In the genomic region with DNA sequence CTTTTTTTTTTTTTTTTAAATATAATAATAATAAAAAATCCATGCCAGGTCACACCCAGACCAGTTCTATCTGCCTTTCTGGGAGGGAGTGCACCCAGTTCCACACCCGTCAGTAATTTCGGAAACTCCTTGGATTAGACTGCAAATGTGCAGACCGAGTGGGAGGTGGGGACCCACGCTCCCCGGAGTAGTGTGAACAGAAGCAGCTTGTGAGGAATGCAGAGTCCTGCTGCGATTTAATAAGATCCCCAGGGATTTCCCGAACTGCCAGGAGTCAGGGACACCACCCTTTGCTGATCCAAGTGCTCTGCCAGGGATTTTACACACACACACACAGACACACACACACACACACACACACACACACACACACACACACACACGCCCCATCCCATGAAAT, we compare ENCODE assay signal across 11 mouse cellular contexts. TPM values are rescaled to one million over a fixed set of nuclear protein-coding genes. Genes with fewer than 3 reads are reported as not detected.
DNase-seq lines count a peak whose midpoint lies in the region; ATAC-seq and TF ChIP-seq lines count a peak whose summit lies in the region.
"Had no signal": no experiment of that assay in that cellular context is flagged by ENCODE, and none has a peak within 500 bp of the region (broad histone marks: within the 10 kb centered on the region; RNA-seq: fewer than 3 reads in every experiment).

No protein-coding gene starts in this region.

- TF ChIP-seq POLR2A in small intestine, adult 2 months (IDR thresholded peaks at IDR 0.05; ENCODE audit: low read depth, low read length), result no peak

- ATAC-seq in lung, embryonic 16.5 days (ENCODE audit: low read depth), result no peak
- ATAC-seq in forebrain, embryonic 13.5 days, result peak; percentile 11; the same call in 1 of the 2 replicates
- ATAC-seq in kidney, embryonic 16.5 days (ENCODE audit: low FRiP score, low TSS enrichment), result no peak
- ATAC-seq in erythroid progenitor cell, adult 5-6 weeks (replicated peaks; ENCODE audit: low FRiP score, poor library complexity, severe bottlenecking), result no peak

- DNase-seq in frontal cortex, postnatal 36 days (ENCODE audit: low spot score in 2 of 2), result peak; percentile 55 to 79
- no peak for DNase-seq in frontal cortex, postnatal 14 days (ENCODE audit: low spot score in 2 of 2)
- DNase-seq in lung, postnatal 25 days (ENCODE audit: low spot score), result no peak

- H3K36me3 ChIP-seq in lung, embryonic 16.5 days (ENCODE audit: control insufficient read depth, insufficient read depth, low read length), result no peaks in the 10 kb centered on the region
- H3K36me3 ChIP-seq in forebrain, embryonic 13.5 days (ENCODE audit: poor library complexity, severe bottlenecking), result no peaks in the 10 kb centered on the region
- H3K36me3 ChIP-seq in small intestine, adult 2 months (ENCODE audit: control insufficient read depth, insufficient read depth, low read length), result no peaks in the 10 kb centered on the region
- H3K36me3 ChIP-seq in kidney, embryonic 16.5 days (ENCODE audit: insufficient read depth, low read length), result no peaks in the 10 kb centered on the region
- H3K36me3 ChIP-seq: embryonic facial prominence, embryonic 12.5 days had no signal

- H3K4me2 ChIP-seq in lung, embryonic 16.5 days (ENCODE audit: low read depth, low read length), result no peak overlapping the region
- no peak overlapping the region; the same call in 1 of the 2 replicates for H3K4me2 ChIP-seq in forebrain, embryonic 13.5 days
- no peak overlapping the region for H3K4me2 ChIP-seq in kidney, embryonic 16.5 days (replicated peaks; ENCODE audit: low read depth, low read length)

- H3K9me3 ChIP-seq in lung, embryonic 16.5 days (ENCODE audit: control insufficient read depth, low read length), result no peaks in the 10 kb centered on the region
- H3K9me3 ChIP-seq in forebrain, embryonic 13.5 days (replicated peaks), result no peaks in the 10 kb centered on the region
- no peaks in the 10 kb centered on the region for H3K9me3 ChIP-seq in kidney, embryonic 16.5 days (ENCODE audit: low read length)
- H3K9me3 ChIP-seq: embryonic facial prominence, embryonic 12.5 days had no signal

- H3K27me3 ChIP-seq in lung, embryonic 16.5 days (ENCODE audit: control insufficient read depth, insufficient read depth, low read depth, low read length), result no peaks in the 10 kb centered on the region
- H3K27me3 ChIP-seq in forebrain, embryonic 13.5 days, result peaks cover under 1% of the 10 kb centered on the region; the same call in 1 of the 2 replicates
- peaks cover 6% of the 10 kb centered on the region; the same call in 1 of the 2 replicates for H3K27me3 ChIP-seq in small intestine, adult 2 months (ENCODE audit: control insufficient read depth, insufficient read depth, low read length)
- 0 out of 2 replicates have a peak, but pooled peaks cover 7% of the 10 kb centered on the region for H3K27me3 ChIP-seq in kidney, embryonic 16.5 days (ENCODE audit: insufficient read depth, low read length)

- no peak for TF ChIP-seq CTCF in small intestine, adult 2 months (IDR thresholded peaks at IDR 0.05; ENCODE audit: extremely low read depth, insufficient read length, insufficient replicate concordance, low read depth, low read length)

- no peak overlapping the region for H3K9ac ChIP-seq in lung, embryonic 16.5 days (ENCODE audit: low read length)
- H3K9ac ChIP-seq in forebrain, embryonic 13.5 days, result peak overlapping the region; percentile 60; the same call in 1 of the 2 replicates
- no peak overlapping the region for H3K9ac ChIP-seq in kidney, embryonic 16.5 days (replicated peaks; ENCODE audit: low read length)

- peak overlapping the region; percentile 73 for H3K27ac ChIP-seq in lung, embryonic 16.5 days (ENCODE audit: low read length)
- peak overlapping the region; percentile 81 for H3K27ac ChIP-seq in forebrain, embryonic 13.5 days
- H3K27ac ChIP-seq in small intestine, adult 2 months (ENCODE audit: insufficient read depth, low read depth, low read length), result peak overlapping the region; percentile 65
- H3K27ac ChIP-seq in kidney, embryonic 16.5 days (ENCODE audit: low read length), result no peak overlapping the region
- H3K27ac ChIP-seq: embryonic facial prominence, embryonic 12.5 days had no signal

- no peak overlapping the region for H3K4me3 ChIP-seq in lung, embryonic 16.5 days (ENCODE audit: low read length)
- H3K4me3 ChIP-seq in forebrain, embryonic 13.5 days, result no peak overlapping the region
- no peak overlapping the region for H3K4me3 ChIP-seq in small intestine, adult 2 months (ENCODE audit: low read depth, low read length)
- no peak overlapping the region for H3K4me3 ChIP-seq in kidney, embryonic 16.5 days (ENCODE audit: low read length)

- H3K4me1 ChIP-seq in lung, embryonic 16.5 days (replicated peaks; ENCODE audit: control insufficient read depth, insufficient read depth, low read length), result peaks cover 30% of the 10 kb centered on the region
- peaks cover 47% of the 10 kb centered on the region for H3K4me1 ChIP-seq in forebrain, embryonic 13.5 days
- H3K4me1 ChIP-seq in small intestine, adult 2 months (ENCODE audit: control insufficient read depth, insufficient read depth, insufficient read length, low read length), result peaks cover 15% of the 10 kb centered on the region
- H3K4me1 ChIP-seq in kidney, embryonic 16.5 days (ENCODE audit: insufficient read depth, low read length), result peaks cover 26% of the 10 kb centered on the region

- 25% methylated on average over 8 of the region's 8 CpGs for WGBS in lung, embryonic 16.5 days
- WGBS in forebrain, embryonic 13.5 days, result 20% methylated on average over 8 of the region's 8 CpGs
- WGBS in small intestine, adult 2 months, result 13% methylated on average over 8 of the region's 8 CpGs
- WGBS in kidney, embryonic 16.5 days, result 38% methylated on average over 8 of the region's 8 CpGs

RNA-seq across cellular contexts. Expression of gene Zdhhc22, which starts 16.5 kb away (rescaled TPM):
- 0.14 and 0.15 TPM in 2 replicates for polyA plus RNA-seq in lung, embryonic 16.5 days (2015; fragmentation: Nextera tagmentation; extraction: Ambion mirVana)
- polyA plus RNA-seq in forebrain, embryonic 13.5 days (2015; fragmentation: Nextera tagmentation; extraction: Ambion mirVana), result 2.3 and 2.7 TPM in 2 replicates
- 0.03 and 0.04 TPM in 2 replicates for polyA plus RNA-seq in small intestine, adult 2 months (2012; rRNA removed)
- 0.14 TPM in 1 of 2 replicates, not detected in the other for polyA plus RNA-seq in kidney, embryonic 16.5 days (2015; fragmentation: Nextera tagmentation; extraction: Ambion mirVana)
- total RNA-seq in erythroid progenitor cell, adult 5-6 weeks (2015; ENCODE audit: low replicate concordance), result not detected in 2 replicates
- not detected in 2 replicates for total RNA-seq in erythroid progenitor cell, adult 5-6 weeks (2017; ENCODE audit: low replicate concordance)
- total RNA-seq: heart, postnatal 10 days had no signal
- polyA plus RNA-seq: spleen, adult 2 months had no signal

RNA-seq across cellular contexts. Expression of gene Cipc, which starts 26.9 kb away (rescaled TPM):
- 18.9 and 20.2 TPM in 2 replicates for polyA plus RNA-seq in lung, embryonic 16.5 days (2015; fragmentation: Nextera tagmentation; extraction: Ambion mirVana)
- 46.1 and 53.1 TPM in 2 replicates for polyA plus RNA-seq in forebrain, embryonic 13.5 days (2015; fragmentation: Nextera tagmentation; extraction: Ambion mirVana)
- 7.9 and 16.3 TPM in 2 replicates for polyA plus RNA-seq in small intestine, adult 2 months (2012; rRNA removed)
- 24.0 and 24.9 TPM in 2 replicates for polyA plus RNA-seq in kidney, embryonic 16.5 days (2015; fragmentation: Nextera tagmentation; extraction: Ambion mirVana)
- 8.6 and 9.2 TPM in 2 replicates for total RNA-seq in erythroid progenitor cell, adult 5-6 weeks (2015; ENCODE audit: low replicate concordance)
- 5.8 and 16.4 TPM in 2 replicates for total RNA-seq in erythroid progenitor cell, adult 5-6 weeks (2017; ENCODE audit: low replicate concordance)

RNA-seq across cellular contexts. Expression of gene Tmem63c, which starts 47.4 kb away (rescaled TPM):
- polyA plus RNA-seq in lung, embryonic 16.5 days (2015; fragmentation: Nextera tagmentation; extraction: Ambion mirVana), result 0.13 TPM in 1 of 2 replicates, not detected in the other
- 1.6 and 2.2 TPM in 2 replicates for polyA plus RNA-seq in forebrain, embryonic 13.5 days (2015; fragmentation: Nextera tagmentation; extraction: Ambion mirVana)
- polyA plus RNA-seq in small intestine, adult 2 months (2012; rRNA removed), result 0.14 and 0.32 TPM in 2 replicates
- 0.04 and 0.30 TPM in 2 replicates for polyA plus RNA-seq in kidney, embryonic 16.5 days (2015; fragmentation: Nextera tagmentation; extraction: Ambion mirVana)
- not detected in 2 replicates for total RNA-seq in erythroid progenitor cell, adult 5-6 weeks (2015; ENCODE audit: low replicate concordance)
- total RNA-seq in erythroid progenitor cell, adult 5-6 weeks (2017; ENCODE audit: low replicate concordance), result 0.53 TPM in 1 of 2 replicates, not detected in the other

Comparison
In these comparisons a context has a peak if more than half of its experiments do, and no peak if none do; other contexts are left out.
1. DNase-seq: peak in frontal cortex, postnatal 36 days (2 of 2); none in frontal cortex, postnatal 14 days (0 of 2) and lung, postnatal 25 days (single experiment).